Mouse (Mus musculus) G1E-ER4 (cell line): ENCODE data around the gene Adora1. TPM values are rescaled to one million over a fixed set of nuclear protein-coding genes. Genes with fewer than 3 reads are reported as not detected.
A peak's percentile ranks its signal among the peaks of the same experiment; 100 is the strongest.

Experiments used
- GATA1 ChIP-seq: IDR thresholded peaks from one replicate; pipeline ENCODE4 v1.8.0; 2012; ENCODE audit warnings: low read length, inconsistent platforms
- polyA plus RNA-seq: library from polyadenylated mRNA; stranded (reverse); fragments of >175 nt; gene quantifications from 2 replicates; pipeline ENCODE4 v1.2.3, GENCODE M21; 2012

Gene Adora1
- polyA plus RNA-seq, 1 experiment: 0.01 TPM

GRCm38 (mm10) chr1:134163476-134163875, 71.8 kb downstream of the Adora1 start:
- TF ChIP-seq GATA1: no peak

GRCm38 (mm10) chr1:134162510-134163225, 72.6 kb downstream of the Adora1 start:
- TF ChIP-seq GATA1: no peak

GRCm38 (mm10) chr1:134161399-134161798, 73.8 kb downstream of the Adora1 start:
- no peak for TF ChIP-seq GATA1

GRCm38 (mm10) chr1:134160404-134160803, 74.8 kb downstream of the Adora1 start:
- TF ChIP-seq GATA1: no peak

GRCm38 (mm10) chr1:134154655-134155054, 80.6 kb downstream of the Adora1 start:
- TF ChIP-seq GATA1: no peak

- TF ChIP-seq GATA1: no peak
These were observed 81.1 kb downstream of the Adora1 start for GRCm38 (mm10) chr1:134154121-134154520.

GRCm38 (mm10) chr1:134152626-134153590, 82.3 kb downstream of the Adora1 start:
- TF ChIP-seq GATA1: peak; percentile 97

GRCm38 (mm10) chr1:134151655-134152412, 83.4 kb downstream of the Adora1 start:
- no peak for TF ChIP-seq GATA1

GRCm38 (mm10) chr1:134150745-134151144, 84.5 kb downstream of the Adora1 start:
- TF ChIP-seq GATA1: no peak

GRCm38 (mm10) chr1:134150076-134150475, 85.2 kb downstream of the Adora1 start:
- no peak for TF ChIP-seq GATA1

Other genes with a start within 250 kb of the Adora1 start
- not detected in 2 replicates for gene Fmod, start 198.2 kb downstream of the Adora1 start, polyA plus RNA-seq
- 4.5 and 6.7 TPM in 2 replicates for gene Btg2, start 156.3 kb downstream of the Adora1 start, polyA plus RNA-seq
- not detected in 2 replicates for gene Chit1, start 124.2 kb downstream of the Adora1 start, polyA plus RNA-seq
- not detected in 2 replicates for gene Chil1, start 53.3 kb downstream of the Adora1 start, polyA plus RNA-seq
- not detected in 2 replicates for gene Mybph, start 42.0 kb downstream of the Adora1 start, polyA plus RNA-seq
- not detected in 2 replicates for gene Myog, start 54.6 kb upstream of the Adora1 start, polyA plus RNA-seq
- 0.04 and 0.08 TPM in 2 replicates for gene Ppfia4, start 97.5 kb upstream of the Adora1 start, polyA plus RNA-seq
- gene Tmem183a, start 126.5 kb upstream of the Adora1 start, polyA plus RNA-seq: 49.6 and 62.4 TPM in 2 replicates
- gene 4933406M09Rik, start 150.5 kb upstream of the Adora1 start, polyA plus RNA-seq: not detected in 2 replicates
- gene Cyb5r1, start 170.1 kb upstream of the Adora1 start, polyA plus RNA-seq: 41.6 and 56.5 TPM in 2 replicates
- 94.8 and 120 TPM in 2 replicates for gene Adipor1, start 179.9 kb upstream of the Adora1 start, polyA plus RNA-seq
- gene Klhl12, start 220.1 kb upstream of the Adora1 start, polyA plus RNA-seq: 5.7 and 9.5 TPM in 2 replicates